Mouse (Mus musculus): Measurements from ENCODE around the gene Synj2. TPM values are rescaled to one million over a fixed set of nuclear protein-coding genes. Genes with fewer than 3 reads are reported as not detected.

The Synj2 gene
- 100 to 1,000 TPM; 121 to 135 TPM for total RNA-seq (2021)
- long read RNA-seq, experiment 1, partial matches to known transcripts, result 34 of 59 reads
- long read RNA-seq, experiment 1, other reads (novel, unspliced or antisense), result 25 of 59 reads
- long read RNA-seq, experiment 2, partial matches to known transcripts, result 26 of 33 reads
- long read RNA-seq, experiment 2, other reads (novel, unspliced or antisense), result 6 of 33 reads

DNA sequence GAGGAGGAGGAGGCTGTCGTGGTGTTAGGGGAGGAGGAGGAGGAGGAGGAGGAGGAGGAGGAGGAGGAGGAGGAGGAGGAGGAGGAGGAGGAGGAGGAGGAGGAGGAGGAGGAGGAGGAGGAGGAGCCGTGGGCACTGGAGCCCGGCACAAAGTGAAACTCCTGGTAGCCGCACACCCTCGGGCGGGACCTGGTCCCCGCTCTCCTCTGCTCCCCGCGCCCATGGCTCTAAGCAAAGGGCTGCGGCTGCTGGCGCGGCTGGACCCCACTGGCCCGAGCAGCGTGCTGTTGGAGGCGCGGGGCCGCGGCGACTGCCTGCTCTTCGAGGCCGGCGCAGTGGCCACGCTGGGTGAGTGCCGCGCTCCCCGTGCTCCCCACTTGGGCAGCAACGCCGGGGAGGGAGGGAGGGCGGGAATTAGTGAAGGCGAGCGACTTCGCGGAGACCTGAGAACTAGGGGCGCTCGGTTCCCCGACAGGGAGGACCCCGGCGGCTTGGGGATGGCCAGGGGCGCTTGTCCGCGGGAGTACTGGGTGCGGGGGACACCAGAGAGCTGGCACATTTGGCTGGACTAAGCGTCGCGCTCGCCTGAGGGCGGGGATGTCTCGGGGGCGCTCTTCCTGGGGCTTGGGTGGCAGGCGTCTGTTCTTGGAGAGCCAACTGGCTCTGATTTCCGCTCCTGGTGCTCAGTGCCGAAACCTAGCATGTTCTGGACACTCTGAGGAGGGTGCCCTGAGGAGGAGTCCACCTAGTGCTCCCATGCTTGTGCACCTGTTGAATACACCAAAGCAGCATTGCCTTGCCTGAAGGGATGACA, at the start of gene Synj2:
TSS of gene Synj2 (plus strand) at position 51 of the 814 bp plus-strand sequence.
- peak in 1 of 2 experiments; percentile 27 for DNase-seq (ENCODE audit: low spot score in 2 of 2)

DNA sequence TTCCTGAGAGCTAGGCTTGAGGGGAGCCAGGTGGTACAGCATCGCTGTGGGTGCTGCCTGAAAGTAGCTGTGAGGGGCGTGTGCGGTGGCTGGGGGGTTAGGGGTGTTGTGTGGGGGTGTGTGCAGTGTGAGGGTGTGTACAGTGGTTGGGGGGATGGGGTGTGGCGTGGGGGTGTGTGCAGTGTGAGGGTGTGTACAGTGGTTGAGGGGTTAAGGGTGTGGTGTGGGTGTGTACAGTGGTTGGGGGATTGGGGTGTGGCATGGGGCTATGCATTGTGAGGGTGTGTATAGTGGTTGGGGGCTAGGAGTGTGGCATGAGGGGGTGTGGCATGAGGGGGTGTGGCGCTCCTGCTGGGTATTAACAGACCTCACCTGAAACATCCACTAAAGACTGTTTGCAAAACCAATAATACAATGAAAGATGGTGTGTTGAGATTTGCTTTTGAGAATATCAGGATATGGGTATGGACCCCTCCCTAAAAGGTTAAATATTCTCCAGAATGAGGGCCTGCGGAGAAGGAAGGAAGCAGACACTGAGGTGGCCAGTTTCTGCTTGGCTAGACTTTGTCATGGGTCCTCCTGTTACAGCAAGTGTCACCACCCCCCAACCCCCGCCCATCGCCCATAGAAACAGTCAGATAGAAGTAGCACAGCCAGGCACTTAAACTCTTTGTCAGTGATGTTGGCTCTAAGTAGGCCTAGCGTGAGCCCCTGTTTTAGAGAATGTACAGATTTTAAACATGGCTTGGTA, 49.0 kb upstream of the Synj2 start:
- no peak for DNase-seq (ENCODE audit: low spot score in 2 of 2)

DNA sequence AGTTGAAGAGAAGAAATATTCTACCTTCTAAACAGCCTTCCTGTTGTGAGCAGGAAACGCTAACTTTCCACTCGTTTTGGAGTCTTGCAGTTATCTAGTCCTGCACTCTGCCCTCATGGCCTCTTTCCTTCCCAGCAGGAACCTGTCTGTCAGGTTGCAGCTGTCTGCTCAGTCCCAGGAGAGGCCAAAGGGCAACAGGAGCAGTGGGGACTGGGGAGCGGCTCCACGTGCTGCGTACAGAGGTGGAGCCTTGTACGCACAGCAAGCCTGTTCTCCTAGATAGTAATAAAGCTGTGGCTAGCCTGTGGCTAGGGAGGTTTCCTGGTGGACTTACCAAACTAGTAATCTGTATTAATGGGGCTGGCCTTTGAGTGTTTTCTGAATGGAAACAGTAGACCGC, 48.0 kb upstream of the Synj2 start:
- DNase-seq (ENCODE audit: low spot score in 2 of 2), result no peak

DNA sequence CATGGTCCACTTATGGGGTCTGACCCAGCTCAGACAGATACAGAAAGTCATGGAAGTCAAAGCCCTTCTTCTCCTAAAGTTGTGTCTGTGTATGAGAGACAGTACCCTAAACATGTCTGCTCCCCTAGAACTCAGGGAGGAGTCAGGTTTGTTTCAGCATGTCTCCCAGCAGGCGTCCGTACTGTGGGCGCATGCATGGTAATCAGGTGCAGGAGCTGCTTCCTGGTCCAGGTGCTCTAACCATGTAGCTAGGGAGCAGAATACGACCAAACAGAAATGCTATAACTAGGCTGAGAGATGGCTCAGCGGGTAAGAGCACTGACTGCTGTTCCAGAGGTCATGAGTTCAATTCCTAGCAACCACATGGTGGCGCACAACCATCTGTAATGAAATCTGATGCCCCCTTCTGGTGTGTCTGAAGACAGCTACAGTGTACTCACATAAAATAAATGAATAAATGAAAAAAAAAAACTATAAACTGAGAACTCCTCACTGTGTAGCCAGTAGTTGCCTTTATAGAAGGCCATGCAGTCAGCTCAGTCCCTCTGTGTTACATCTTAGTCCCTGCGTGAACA, 47.4 kb upstream of the Synj2 start:
- DNase-seq (ENCODE audit: low spot score in 2 of 2), result no peak

DNA sequence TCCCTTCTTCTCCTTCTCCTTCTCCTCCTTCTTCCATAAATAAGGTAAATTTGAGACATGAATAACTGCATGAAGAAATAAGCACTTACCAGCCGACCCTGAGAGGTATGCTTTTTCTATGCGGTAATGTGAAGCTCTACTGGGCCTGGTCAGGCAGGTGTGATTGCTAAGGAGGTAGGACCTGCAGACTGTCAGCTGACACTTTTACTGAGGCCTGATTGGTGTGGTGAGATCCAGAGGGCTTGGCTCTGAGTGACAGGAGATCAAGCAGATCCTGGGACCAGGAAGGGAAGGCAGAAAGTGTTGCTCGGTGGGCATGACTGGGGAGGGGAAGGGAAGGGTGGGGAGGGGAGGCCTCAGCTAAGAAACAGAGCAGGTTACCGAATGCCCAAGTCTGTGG, 45.0 kb upstream of the Synj2 start:
- no peak for DNase-seq (ENCODE audit: low spot score in 2 of 2)

DNA sequence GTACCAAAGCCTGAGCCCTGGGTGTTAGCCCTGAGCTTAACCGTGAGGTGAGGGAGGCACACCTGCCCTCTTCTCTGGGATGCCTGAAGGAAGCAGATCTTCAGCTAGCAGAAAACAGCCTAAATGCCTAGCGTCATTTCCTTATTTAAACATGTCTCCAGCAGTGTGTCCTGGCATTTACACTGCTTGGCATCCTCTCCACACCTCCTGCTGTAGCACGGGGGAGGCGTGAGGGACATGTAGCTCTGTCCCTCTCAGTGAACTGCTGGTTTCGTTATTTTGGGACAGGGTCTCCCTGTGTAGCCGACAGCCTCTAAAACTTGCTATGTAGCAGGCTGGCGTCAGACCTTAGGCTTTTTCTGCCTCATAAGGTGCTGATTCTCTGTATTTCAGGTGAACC, 44.5 kb upstream of the Synj2 start:
- peak in 1 of 2 experiments; percentile 12 for DNase-seq (ENCODE audit: low spot score in 2 of 2)

DNA sequence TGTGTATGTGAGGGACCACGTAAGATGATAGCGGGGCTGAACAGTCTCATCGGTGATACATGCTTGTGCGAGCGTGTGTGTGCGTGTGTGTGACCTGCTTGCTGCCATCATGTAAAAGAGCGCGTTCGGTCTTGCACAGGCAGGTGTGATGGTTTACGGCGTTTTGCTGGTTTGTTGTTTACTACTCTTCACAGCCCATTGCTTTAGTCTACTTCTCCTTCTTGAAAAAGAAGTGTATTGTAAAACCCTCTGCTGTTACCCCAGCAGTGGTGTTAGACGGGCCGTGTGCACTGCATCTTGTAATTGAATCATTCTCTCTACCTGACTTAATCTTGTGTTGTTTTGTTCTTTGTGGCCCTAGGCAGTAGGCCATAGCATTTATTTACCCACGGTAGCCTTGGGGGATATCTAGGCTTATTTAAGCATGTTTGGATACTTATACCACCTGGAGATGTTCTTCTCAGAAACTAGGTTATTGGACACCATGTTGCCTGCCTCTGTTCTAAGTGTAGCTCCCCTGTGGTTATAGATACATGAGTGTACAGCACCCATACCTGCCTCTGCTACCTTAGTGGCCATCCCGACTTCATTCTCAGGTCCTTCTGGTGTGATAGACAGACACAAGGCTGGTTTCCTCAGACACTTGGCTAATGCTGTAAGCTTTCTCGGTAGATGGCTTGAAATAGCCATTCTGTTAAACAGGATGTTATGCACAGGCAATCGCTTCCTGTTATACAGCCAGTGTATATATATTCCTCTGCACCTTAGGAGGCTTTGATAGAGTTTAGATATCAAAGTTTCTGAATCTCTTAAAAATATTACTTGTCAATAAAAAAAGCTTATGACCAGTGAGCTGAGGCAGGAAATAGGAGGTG, 43.5 kb upstream of the Synj2 start:
- DNase-seq (ENCODE audit: low spot score in 2 of 2), result no peak

DNA sequence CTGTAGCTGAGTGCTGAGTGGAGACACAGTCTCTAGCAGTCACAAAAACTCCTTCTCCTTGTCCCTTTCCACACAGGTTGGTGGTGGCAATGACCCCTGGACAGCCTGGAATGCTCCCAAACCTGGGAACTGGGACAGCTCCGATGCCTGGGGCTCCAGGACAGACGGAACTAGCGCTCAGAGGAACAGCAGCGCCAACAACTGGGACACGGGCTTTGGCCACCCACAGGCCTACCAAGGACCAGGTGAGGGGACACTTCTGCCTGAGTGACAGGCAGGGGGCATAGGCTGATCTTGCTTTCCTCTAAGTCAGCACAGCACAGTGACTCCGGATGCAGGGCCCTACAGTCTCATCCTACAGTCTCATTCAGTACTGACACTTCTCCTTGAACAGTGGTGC, 41.8 kb upstream of the Synj2 start:
- DNase-seq (ENCODE audit: low spot score in 2 of 2), result no peak

DNA sequence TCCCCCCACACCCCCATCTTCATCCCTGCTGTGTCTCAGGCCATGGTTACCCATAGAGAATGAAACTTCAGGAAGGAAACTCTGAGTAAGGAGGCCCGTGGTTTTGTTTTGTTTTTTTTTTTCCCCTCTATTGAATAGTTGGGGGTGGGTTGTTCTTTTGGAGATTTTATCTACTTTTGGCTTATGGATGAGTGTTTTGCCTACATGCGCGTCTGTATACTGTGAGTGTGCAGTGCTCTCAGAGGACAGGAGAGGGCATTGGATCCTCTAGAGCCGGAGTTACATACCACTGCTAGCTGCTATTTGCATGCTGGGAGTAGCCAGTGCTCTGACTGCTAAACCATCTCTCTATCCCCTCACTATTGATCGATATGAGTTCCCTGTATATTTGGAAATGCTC, 39.7 kb upstream of the Synj2 start:
- no peak for DNase-seq (ENCODE audit: low spot score in 2 of 2)

DNA sequence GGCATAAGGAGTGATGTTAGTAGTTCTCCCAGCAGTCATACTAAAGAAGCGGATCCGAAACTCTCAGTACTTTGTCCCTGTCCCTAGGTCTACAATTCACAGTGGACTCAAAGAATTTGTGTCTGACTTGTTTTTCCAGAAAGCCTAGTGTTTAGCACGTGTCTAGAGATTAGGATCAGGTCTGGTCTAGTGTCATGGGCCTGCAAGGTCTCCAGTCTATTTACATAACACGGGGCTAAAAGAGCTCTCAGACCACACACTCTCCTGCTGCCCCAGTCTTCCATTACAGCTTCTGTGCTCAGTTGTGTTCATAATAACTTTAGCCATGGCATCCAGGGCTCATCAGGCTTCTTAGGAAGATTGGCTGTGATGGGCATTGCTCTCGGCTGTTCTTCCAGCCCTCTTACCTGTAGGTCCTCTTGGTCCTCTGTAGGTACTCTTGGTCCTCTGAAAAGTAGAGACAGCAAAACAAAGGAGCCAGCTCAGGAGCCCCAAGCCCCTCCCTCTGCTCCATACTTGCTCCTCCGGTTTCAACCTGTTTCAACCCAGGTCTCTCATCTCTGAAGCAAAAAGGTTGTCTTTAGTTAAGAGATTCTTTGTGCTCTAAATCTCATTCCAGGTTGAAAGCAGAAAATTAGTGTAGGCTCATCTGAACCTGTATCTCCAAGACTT, 37.3 kb upstream of the Synj2 start:
- DNase-seq (ENCODE audit: low spot score in 2 of 2), result no peak

DNA sequence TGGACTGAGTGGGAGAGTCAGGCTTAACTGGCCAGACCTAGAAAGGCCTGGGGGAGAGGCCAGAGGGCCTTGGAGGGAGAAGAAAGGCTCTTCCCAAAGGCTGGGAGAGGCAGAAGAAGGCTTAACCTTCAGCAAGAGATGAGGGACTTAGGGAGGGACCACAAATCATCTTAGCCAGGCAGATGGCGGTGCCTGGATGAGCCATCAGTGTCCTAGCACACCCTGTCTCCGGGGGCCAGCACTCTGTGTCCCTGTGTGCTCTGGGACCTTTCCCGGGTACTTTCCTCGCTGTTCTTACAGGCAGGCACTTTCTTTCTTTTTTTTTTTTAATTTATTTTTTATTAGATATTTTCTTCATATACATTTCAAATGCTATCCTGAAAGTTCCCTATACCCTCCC, 31.4 kb upstream of the Synj2 start:
- DNase-seq (ENCODE audit: low spot score in 2 of 2), result no peak

DNA sequence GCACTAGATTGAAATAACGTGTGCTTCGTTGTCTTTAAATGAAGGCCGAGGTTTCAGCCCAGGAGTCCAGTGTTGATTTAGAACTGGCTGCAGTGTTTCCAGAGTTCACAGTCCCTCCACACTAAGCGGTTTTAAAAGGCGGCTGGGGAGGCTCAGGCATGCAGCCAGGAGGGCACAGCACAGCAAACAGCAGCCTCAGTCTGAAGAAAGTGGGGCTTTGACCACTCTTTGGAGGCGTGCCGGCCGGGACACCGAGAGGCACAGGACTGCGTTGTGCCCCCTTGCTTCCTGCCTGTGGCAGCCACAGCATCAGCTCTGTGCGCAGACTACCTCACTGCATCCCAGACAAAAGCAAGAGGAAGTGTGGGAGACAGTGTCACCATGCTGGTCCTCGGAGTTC, 29.5 kb upstream of the Synj2 start:
- DNase-seq (ENCODE audit: low spot score in 2 of 2), result peak; percentile 38 to 48

DNA sequence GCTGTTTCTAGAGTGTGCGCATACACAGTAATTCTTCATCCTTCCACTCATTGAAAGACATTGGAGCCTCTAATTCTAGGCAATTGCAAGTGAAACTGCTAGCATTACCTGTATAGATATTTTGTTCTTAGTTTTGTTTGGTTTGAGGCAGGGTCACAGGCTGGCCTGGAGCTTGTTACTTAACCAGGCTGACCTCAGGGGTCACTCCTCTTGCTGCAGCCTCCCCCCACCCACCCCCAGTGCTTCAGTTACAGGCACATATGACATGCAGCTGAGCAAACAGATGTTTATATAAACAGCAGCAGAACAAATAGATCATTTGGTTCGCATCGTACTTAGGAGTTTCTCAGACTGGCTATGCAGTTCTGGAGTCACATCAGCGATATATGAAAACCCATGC, 28.3 kb upstream of the Synj2 start:
- no peak for DNase-seq (ENCODE audit: low spot score in 2 of 2)

DNA sequence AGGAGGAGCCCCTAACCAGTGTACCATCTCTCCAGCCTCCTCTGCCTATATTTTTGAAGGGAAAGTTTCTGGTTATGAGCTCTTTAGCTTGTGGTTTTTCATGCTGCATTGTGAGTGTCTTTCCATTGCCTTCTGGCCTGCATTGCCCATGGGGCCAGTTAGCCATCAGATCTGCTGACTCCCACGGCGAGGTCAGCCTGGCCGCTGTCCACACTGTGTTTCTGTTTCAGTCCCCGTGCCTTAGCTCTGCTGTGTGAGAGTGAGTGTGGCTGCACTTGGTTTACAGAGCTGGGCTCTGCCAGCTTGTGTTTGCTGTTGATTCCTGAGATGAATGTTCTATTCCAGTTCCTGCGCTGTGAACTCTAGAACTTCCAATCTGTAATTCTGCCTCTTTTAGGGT, 26.9 kb upstream of the Synj2 start:
- DNase-seq (ENCODE audit: low spot score in 2 of 2), result no peak

DNA sequence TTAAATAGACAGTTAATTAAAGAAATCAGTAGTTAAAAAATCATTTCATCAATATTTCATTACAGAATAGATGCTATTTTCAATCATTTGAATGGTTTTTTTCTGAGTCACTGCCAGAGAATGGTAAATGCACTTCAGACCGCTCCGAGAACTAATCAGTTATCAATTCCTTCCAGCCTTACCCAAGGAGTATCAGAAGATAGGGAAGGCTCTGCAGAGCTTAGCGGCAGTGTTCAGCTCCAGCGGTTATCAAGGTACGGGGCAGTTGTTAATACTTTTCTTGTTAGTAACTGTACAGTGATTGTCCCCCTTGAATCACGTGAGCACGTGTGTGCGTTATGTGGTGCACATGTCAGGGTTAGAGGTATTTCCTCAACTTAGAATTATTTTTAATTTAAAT, 19.1 kb upstream of the Synj2 start:
- DNase-seq (ENCODE audit: low spot score in 2 of 2), result no peak

DNA sequence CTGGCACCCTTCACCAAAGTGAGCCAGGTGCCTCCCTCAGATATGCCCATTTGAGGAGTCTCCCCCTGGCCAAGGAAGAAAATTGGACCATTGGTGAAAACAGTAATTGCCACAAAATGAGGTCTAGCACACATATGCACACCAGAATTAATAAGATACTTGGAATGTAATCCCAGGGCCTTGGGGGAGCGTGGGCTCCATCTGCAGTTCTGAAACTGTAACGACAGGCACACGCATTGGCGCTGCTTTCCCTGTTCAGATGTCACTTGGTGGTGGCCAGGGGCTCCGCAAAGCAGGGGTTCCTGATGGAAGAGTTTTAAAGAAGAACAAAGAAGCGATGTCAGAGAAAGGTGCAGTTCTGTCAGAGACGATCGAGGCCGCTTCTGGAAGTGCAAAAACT, 17.8 kb upstream of the Synj2 start:
- DNase-seq (ENCODE audit: low spot score in 2 of 2), result peak; percentile 31 to 36

DNA sequence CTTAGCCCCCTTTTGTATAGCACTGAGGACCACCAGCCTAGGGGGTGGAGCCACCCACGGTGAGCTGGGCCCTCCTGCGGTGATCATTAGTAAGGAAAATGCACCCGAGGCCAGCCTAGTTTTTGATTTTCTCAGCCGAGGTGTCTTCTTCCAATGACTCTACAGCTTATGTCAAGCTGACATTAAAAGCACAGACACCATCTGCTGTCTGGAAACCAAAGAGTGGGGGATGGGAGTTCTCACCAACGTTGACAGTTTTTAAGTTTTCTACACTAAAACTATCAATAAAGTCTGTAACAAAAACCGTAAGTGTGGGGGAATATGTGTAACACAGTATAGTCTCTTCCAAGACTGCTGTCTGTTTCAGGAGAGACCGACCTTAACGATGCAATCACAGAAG, 16.8 kb upstream of the Synj2 start:
- DNase-seq (ENCODE audit: low spot score in 2 of 2), result peak in 1 of 2 experiments; percentile 30

DNA sequence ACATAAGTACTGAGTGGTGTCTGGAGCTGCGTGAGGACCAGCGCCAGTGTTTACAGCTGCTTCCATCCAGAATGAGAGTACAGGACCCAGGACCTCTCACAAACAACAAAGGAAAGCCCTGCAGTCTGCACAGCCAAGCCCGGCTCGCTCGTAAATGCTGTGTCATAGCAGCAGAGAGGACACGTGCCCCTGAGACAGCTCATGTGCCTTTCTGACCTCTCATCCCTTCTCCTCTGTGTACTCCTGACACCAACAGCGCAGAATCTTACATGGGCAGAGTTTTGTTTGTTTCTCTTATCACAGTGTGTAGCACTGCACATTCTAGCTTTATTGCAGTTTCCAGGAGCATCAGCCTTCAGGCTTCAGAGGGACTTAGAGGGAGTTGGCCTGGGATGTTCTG, 14.4 kb upstream of the Synj2 start:
- DNase-seq (ENCODE audit: low spot score in 2 of 2), result no peak

DNA sequence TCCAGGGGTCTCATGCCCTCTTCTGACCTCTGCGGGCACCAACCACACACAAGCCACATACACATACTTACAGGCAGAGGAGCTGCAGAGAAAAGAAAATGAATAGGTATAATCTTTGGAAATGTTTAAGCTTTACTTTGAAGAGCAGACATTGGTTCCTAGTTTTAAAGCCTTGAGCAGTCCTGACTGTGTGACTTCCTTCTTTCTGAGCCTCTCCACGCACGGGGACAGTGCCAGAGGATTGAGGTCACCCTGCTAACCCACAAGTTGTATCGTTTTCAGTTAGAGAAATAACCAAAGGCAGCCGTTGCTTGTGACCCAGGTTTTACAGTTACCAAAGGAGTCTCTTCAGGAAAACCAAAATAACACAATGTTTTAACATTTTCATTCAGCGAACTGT, 12.0 kb upstream of the Synj2 start:
- no peak for DNase-seq (ENCODE audit: low spot score in 2 of 2)

DNA sequence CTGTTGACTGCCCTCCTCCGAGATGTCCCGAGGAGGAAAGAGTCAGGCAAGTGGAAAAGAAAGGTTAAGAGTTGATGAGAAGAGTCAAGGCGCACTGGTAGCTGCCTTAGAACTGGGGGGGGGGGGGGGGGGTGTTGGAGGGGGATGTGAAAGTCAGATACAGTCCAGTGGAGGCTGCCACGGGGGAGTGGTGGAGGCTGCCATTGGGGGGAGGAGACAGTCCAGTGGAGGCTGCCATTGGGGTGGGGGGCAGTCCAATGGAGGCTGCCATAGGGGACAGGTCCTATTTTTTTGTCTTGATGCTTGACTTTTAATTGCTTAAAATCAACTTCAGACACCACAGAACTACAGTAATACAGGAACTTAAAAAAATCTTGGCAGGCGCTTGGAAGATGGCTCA, 8.9 kb upstream of the Synj2 start:
- no peak for DNase-seq (ENCODE audit: low spot score in 2 of 2)
